Mouse (Mus musculus): ENCODE measurements around the gene Zfp710.
"Not testable (repeated sequence)": the region's sequence is repeated elsewhere in the genome, so short reads cannot be mapped to it uniquely, and the experiment has no call there.

The Zfp710 gene

GRCm38 (mm10) chr7:80024521-80025390 is at the start of gene Zfp710:
Gene Zfp710, plus strand, starts transcription at chr7:80024814.
- no peak for ATAC-seq (ENCODE audit: insufficient number of reproducible peaks, low FRiP score, low TSS enrichment)

- no peak for ATAC-seq (ENCODE audit: insufficient number of reproducible peaks, low FRiP score, low TSS enrichment)
Observed at GRCm38 (mm10) chr7:79975316-79975715, 49.3 kb upstream of the Zfp710 start.

- no peak for ATAC-seq (ENCODE audit: insufficient number of reproducible peaks, low FRiP score, low TSS enrichment)
Observed at GRCm38 (mm10) chr7:79986717-79987116, 37.9 kb upstream of the Zfp710 start.

GRCm38 (mm10) chr7:79987745-79988144 is 36.9 kb upstream of the Zfp710 start:
- no peak for ATAC-seq (ENCODE audit: insufficient number of reproducible peaks, low FRiP score, low TSS enrichment)

- not testable (repeated sequence) for ATAC-seq (ENCODE audit: insufficient number of reproducible peaks, low FRiP score, low TSS enrichment)
Observed at GRCm38 (mm10) chr7:79988466-79988865, 36.1 kb upstream of the Zfp710 start.

GRCm38 (mm10) chr7:79994476-79994875 is 30.1 kb upstream of the Zfp710 start:
- ATAC-seq (ENCODE audit: insufficient number of reproducible peaks, low FRiP score, low TSS enrichment) = no peak

- no peak for ATAC-seq (ENCODE audit: insufficient number of reproducible peaks, low FRiP score, low TSS enrichment)
Observed at GRCm38 (mm10) chr7:79997761-79998160, 26.9 kb upstream of the Zfp710 start.

- ATAC-seq (ENCODE audit: insufficient number of reproducible peaks, low FRiP score, low TSS enrichment) = no peak
Observed at GRCm38 (mm10) chr7:80002353-80003055, 22.1 kb upstream of the Zfp710 start.

GRCm38 (mm10) chr7:80004776-80005554 is 19.6 kb upstream of the Zfp710 start:
- no peak for ATAC-seq (ENCODE audit: insufficient number of reproducible peaks, low FRiP score, low TSS enrichment)

DNA sequence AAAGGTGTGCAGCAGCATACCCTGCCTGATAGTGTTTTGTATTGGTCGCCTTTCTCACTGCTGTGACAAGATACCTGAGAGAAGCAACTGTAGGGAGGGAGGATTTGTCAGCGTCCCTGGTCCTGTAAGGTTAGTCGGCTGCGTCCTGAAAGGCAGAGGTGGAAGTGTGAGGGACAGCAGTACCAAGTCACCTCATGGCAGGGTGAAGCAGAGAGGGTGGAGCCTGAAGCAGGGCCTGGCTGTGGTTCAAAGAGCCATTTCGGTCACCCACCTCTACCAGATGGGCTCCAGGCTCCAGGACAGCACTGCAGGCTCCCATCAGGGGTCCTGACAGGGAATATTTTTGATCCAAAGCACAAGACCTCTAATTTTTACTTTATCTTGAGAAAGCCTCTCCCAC is 13.9 kb upstream of the Zfp710 start:
- ATAC-seq (ENCODE audit: insufficient number of reproducible peaks, low FRiP score, low TSS enrichment) = no peak

GRCm38 (mm10) chr7:80011470-80011869 is 13.1 kb upstream of the Zfp710 start:
- ATAC-seq (ENCODE audit: insufficient number of reproducible peaks, low FRiP score, low TSS enrichment) = no peak

DNA sequence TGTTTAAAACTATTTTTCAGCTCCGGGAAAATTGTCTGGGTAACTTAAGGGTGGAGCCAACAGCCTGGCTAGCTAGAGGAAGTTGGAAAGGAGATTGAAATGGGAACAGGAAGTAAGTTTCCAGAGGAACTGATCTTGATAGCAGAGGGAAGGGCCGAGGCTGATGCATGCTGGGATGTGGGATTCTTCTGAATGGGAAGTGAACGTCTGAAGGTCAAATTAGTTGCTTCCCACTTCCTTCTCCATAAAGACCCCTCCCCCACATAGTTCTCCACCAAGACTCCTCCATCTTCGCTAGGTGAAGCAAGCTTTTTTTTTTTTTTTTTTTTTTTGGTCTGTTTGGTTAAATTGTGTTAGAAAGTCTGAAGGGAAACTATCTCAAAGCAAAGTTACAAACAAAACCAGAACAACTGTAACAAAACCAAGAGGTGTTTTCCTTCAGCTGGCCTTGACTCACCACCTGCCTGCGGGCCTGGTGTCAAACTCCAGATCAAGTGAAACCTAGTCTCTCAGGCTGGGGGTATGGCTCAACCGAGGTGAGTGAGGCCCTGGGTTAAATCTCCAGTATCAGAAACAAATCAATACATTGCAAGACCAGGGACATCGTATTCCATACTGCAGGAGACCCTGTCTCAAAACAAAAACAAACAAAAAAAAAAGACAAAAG is 10.6 kb upstream of the Zfp710 start:
- no peak for ATAC-seq (ENCODE audit: insufficient number of reproducible peaks, low FRiP score, low TSS enrichment)

- no peak for ATAC-seq (ENCODE audit: insufficient number of reproducible peaks, low FRiP score, low TSS enrichment)
Observed at GRCm38 (mm10) chr7:80014826-80015755, 9.5 kb upstream of the Zfp710 start.

DNA sequence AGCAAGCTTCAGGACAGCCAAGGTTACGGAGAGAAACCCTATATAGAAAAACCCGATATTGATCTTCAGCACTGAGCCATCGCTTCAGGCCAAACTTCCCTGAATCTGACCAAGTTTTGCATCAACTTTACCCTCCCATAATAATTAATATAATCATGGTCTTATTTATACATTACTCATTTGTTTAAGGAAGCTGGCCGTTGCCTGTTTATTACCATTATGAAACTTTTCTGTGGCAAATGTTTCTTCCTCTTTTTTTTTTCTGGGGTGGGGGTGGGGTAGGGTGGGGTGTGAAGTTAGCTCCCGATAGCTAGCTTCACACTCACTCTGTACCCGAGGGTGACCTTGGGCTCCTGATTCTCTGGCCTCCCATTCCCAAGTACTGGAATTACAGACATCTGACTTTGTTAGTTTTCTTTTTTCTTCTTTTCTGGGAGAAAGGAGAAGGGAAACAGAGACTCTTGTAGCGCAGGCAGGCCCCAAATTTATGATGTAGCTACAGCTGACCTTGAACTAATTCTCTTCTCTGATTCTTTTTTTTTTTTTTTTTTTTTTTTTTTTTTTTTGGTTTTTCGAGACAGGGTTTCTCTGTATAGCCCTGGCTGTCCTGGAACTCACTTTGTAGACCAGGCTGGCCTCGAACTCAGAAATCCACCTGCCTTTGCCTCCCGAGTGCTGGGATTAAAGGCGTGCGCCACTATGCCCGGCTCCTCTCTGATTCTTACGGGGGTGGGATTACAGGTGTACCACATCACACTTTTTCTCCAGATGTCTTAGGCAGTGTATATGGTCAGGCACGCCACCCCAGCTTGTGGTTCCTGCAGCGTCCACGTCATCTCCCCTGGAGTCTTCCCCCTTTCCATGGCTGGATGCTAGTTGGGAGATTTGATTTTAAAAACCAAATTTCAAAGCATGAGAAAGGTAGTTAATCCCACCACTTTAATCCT is 5.8 kb upstream of the Zfp710 start:
- ATAC-seq (ENCODE audit: insufficient number of reproducible peaks, low FRiP score, low TSS enrichment) = no peak

DNA sequence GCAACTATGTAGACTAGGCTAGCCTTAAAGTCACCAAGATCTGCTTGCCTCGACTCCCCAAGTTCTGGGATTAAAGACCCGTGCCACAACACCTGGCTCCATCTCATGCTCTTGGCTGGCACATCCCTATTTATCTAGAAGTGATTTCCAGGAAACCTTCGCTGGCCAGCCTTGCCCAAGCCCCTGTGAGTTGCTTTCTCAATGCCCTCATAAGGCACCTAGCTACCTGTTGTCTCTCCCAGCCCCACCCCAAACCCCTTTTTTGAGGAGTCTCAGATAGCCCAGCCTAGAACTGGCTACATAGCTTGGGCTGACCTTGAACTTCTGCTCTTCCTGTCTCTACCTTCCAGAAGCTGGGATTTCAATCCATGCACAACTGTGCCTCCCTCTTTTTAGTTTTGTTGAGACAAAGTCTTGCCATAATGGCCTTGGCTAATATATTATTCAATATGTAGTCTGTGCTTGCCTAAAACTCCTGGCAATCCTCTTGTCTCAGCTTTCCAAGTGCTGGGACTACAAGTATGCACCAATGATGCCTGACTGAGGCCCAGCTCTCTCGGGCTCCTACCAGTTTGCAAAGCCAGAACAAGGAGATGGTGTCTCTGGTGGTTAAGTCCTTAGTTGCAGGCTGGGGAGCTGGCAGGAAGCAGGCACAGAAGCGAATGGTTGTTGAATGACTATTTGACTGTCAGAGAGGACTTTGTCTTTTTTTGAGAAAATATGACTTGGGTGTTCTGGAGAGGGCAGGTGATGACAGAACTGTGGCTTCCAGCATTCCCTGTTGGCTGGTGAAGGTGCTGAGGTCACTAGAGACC is 786 bp upstream of the Zfp710 start:
- no peak for ATAC-seq (ENCODE audit: insufficient number of reproducible peaks, low FRiP score, low TSS enrichment)

DNA sequence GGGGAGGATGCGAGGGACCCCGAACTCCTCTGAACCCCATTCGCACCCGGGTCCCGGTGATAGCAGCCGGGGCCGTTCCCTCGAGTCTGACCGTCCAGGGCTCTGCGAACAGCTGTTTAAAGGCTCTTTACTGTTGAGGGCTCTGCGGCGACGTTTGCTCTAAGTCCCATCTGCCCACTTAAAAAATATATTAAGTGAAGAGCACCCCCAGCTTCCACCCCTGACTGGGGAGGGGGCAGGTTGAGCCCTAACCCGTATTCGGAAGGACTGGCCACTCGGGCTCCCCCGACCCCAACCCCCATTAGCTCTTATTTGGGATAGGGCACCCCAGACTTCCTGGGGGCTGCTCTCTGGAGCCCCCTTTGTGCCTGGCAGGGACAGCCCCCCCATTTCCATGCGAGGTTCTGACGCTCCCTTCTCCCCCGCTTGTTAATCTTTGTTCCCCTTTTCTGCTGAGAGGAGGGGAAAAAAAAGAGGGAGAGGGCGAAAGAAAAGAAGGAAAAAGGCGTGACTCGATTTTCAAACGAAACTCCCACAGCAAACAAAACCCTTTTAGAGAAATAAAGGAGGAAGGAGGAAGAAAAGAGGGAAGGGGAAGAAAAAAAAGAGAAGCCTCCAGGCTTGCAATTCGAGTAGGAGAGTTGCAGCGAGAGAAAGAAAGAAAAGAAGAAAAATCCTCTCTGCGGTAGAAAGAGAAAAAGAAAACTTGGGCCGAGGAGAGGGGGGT is 940 bp downstream of the Zfp710 start:
- ATAC-seq (ENCODE audit: insufficient number of reproducible peaks, low FRiP score, low TSS enrichment) = no peak

All from cerebellum, adult (tissue).